20 mouse cellular contexts compared by ENCODE assay signal in genomic region chr14:44986248-44986647, GRCm38 (mm10). TPM values are rescaled to one million over a fixed set of nuclear protein-coding genes. Genes with fewer than 3 reads are reported as not detected.
A peak's percentile ranks its signal among the peaks of the same experiment; 100 is the strongest.
DNase-seq lines count a peak whose midpoint lies in the region; ATAC-seq and TF ChIP-seq lines count a peak whose summit lies in the region.
"Had no signal": no experiment of that assay in that cellular context is flagged by ENCODE, and none has a peak within 500 bp of the region (broad histone marks: within the 10 kb centered on the region; RNA-seq: fewer than 3 reads in every experiment).

No protein-coding gene starts in this region.

- TF ChIP-seq POLR2A in liver, adult 2 months (IDR thresholded peaks at IDR 0.05; ENCODE audit: extremely low read depth, insufficient read depth, low read length) = no peak
- TF ChIP-seq POLR2A in bone marrow macrophage, adult 2 months (IDR thresholded peaks at IDR 0.05; ENCODE audit: borderline replicate concordance, low read depth, low read length) = no peak
- no peak for TF ChIP-seq POLR2A in heart, adult 2 months (IDR thresholded peaks at IDR 0.05; ENCODE audit: insufficient read depth, low read depth, low read length)

- H3K79me2 ChIP-seq in liver, adult 2 months (ENCODE audit: control insufficient read depth, insufficient read depth, low read length) = no peaks in the 10 kb centered on the region
- peaks cover 20% of the 10 kb centered on the region; the same call in 1 of the 2 replicates for H3K79me2 ChIP-seq in macrophage (ENCODE audit: inconsistent target)
- no peaks in the 10 kb centered on the region for H3K79me2 ChIP-seq in heart, adult 2 months (replicated peaks; ENCODE audit: control insufficient read depth, insufficient read depth, low read length)

- no peaks in the 10 kb centered on the region for H3K9me3 ChIP-seq in liver, embryonic 11.5 days (ENCODE audit: control insufficient read depth, low read length)
- H3K9me3 ChIP-seq in forebrain, embryonic 13.5 days (replicated peaks) = no peaks in the 10 kb centered on the region
- H3K9me3 ChIP-seq: embryonic facial prominence, embryonic 10.5 days; forebrain, embryonic 10.5 days; forebrain, embryonic 15.5 days; heart, embryonic 12.5 days; hindbrain, embryonic 15.5 days had no signal

- no peak overlapping the region for H3K4me3 ChIP-seq in liver, adult 2 months (ENCODE audit: insufficient read depth, low read depth, low read length)
- H3K4me3 ChIP-seq in liver, embryonic 11.5 days (ENCODE audit: low read depth, low read length) = no peak overlapping the region
- H3K4me3 ChIP-seq in bone marrow macrophage, adult 2 months (ENCODE audit: insufficient read depth, low read length) = no peak overlapping the region
- no peak overlapping the region for H3K4me3 ChIP-seq in macrophage (ENCODE audit: inconsistent target)
- H3K4me3 ChIP-seq in forebrain, embryonic 13.5 days = no peak overlapping the region
- H3K4me3 ChIP-seq in heart, adult 2 months = no peak overlapping the region
- H3K4me3 ChIP-seq: embryonic facial prominence, embryonic 10.5 days; forebrain, embryonic 10.5 days; forebrain, embryonic 15.5 days; heart, embryonic 12.5 days; hindbrain, embryonic 15.5 days had no signal

- intact Hi-C loops in heart, adult 2 months (cut with DNase I) = no loop called here

- H3K9ac ChIP-seq in liver, adult 2 months (ENCODE audit: low read depth, low read length) = no peak overlapping the region
- no peak overlapping the region for H3K9ac ChIP-seq in liver, embryonic 11.5 days (ENCODE audit: low read depth, low read length)
- H3K9ac ChIP-seq in forebrain, embryonic 13.5 days = no peak overlapping the region
- H3K9ac ChIP-seq in heart, adult 2 months (ENCODE audit: low read depth, low read length) = no peak overlapping the region
- H3K9ac ChIP-seq: forebrain, embryonic 15.5 days; heart, embryonic 12.5 days; hindbrain, embryonic 15.5 days had no signal

- ATAC-seq in liver, embryonic 11.5 days (replicated peaks; ENCODE audit: low FRiP score) = no peak
- ATAC-seq in forebrain, embryonic 13.5 days = no peak
- ATAC-seq: activated CD4-positive, CD25-positive, alpha-beta regulatory T cell, adult 4 months; forebrain, embryonic 15.5 days; Patski had no signal

- no peak overlapping the region for H3K4me2 ChIP-seq in liver, embryonic 11.5 days
- H3K4me2 ChIP-seq in forebrain, embryonic 13.5 days = no peak overlapping the region
- H3K4me2 ChIP-seq: forebrain, embryonic 15.5 days; heart, embryonic 12.5 days; hindbrain, embryonic 15.5 days had no signal

- no peak for TF ChIP-seq EP300 in heart, adult 2 months (IDR thresholded peaks at IDR 0.05; ENCODE audit: insufficient read depth, low read depth, low read length)

- peak; percentile 28 for DNase-seq in liver, adult 2 months (ENCODE audit: extremely low read depth, low read depth, low spot score)
- no peak for DNase-seq in liver, embryonic 11.5 days (ENCODE audit: low spot score)
- DNase-seq in splenic B cell, adult 2 months (ENCODE audit: low read depth, low spot score) = peak; percentile 13
- DNase-seq in heart, adult 2 months = no peak
- DNase-seq: adrenal gland, postnatal 14 days; cerebellum, adult 18-20 months; cerebellum, adult 9-11 months; cerebellum, postnatal 36 days; gastrocnemius, postnatal 36 days had no signal

- no peaks in the 10 kb centered on the region for H3K36me3 ChIP-seq in liver, adult 2 months (ENCODE audit: control insufficient read depth, insufficient read depth, low read length)
- H3K36me3 ChIP-seq in liver, embryonic 11.5 days (ENCODE audit: control insufficient read depth, insufficient read depth, low read length) = no peaks in the 10 kb centered on the region
- H3K36me3 ChIP-seq in macrophage (ENCODE audit: inconsistent target) = no peaks in the 10 kb centered on the region
- H3K36me3 ChIP-seq in splenic B cell, adult 2 months (ENCODE audit: control insufficient read depth, insufficient read depth, low read length, poor library complexity, severe bottlenecking) = no peaks in the 10 kb centered on the region
- H3K36me3 ChIP-seq in forebrain, embryonic 13.5 days (ENCODE audit: poor library complexity, severe bottlenecking) = no peaks in the 10 kb centered on the region
- H3K36me3 ChIP-seq in heart, adult 2 months (ENCODE audit: control insufficient read depth, insufficient read depth, low read length) = no peaks in the 10 kb centered on the region
- H3K36me3 ChIP-seq: embryonic facial prominence, embryonic 10.5 days; forebrain, embryonic 10.5 days; forebrain, embryonic 15.5 days; heart, embryonic 12.5 days; hindbrain, embryonic 15.5 days had no signal

- TF ChIP-seq CTCF in liver, adult 2 months (IDR thresholded peaks at IDR 0.05; ENCODE audit: low read depth, low read length) = no peak
- TF ChIP-seq CTCF in bone marrow macrophage, adult 2 months (IDR thresholded peaks at IDR 0.05; ENCODE audit: low read depth, low read length) = no peak
- TF ChIP-seq CTCF in heart, adult 2 months (IDR thresholded peaks at IDR 0.05) = no peak

- no peak overlapping the region for H3K27ac ChIP-seq in liver, adult 2 months (replicated peaks; ENCODE audit: insufficient read depth, low read depth, low read length)
- H3K27ac ChIP-seq in liver, embryonic 11.5 days (ENCODE audit: low read depth, low read length) = no peak overlapping the region
- H3K27ac ChIP-seq in bone marrow macrophage, adult 2 months (ENCODE audit: insufficient read depth, low read depth, low read length) = peak overlapping the region; percentile 77
- peak overlapping the region; percentile 83 for H3K27ac ChIP-seq in macrophage
- H3K27ac ChIP-seq in forebrain, embryonic 13.5 days = no peak overlapping the region
- no peak overlapping the region for H3K27ac ChIP-seq in heart, adult 2 months
- H3K27ac ChIP-seq: embryonic facial prominence, embryonic 10.5 days; forebrain, embryonic 10.5 days; forebrain, embryonic 15.5 days; hindbrain, embryonic 15.5 days had no signal

- no peaks in the 10 kb centered on the region for H3K4me1 ChIP-seq in liver, adult 2 months (ENCODE audit: control insufficient read depth, insufficient read depth, low read length)
- H3K4me1 ChIP-seq in liver, embryonic 11.5 days (replicated peaks; ENCODE audit: control insufficient read depth, insufficient read depth, low read length) = peaks cover 2% of the 10 kb centered on the region; the same call in 1 of the 2 replicates
- peaks cover 40% of the 10 kb centered on the region for H3K4me1 ChIP-seq in bone marrow macrophage, adult 2 months (ENCODE audit: control insufficient read depth, insufficient read depth, low read length)
- H3K4me1 ChIP-seq in forebrain, embryonic 13.5 days = peaks cover 13% of the 10 kb centered on the region
- no peaks in the 10 kb centered on the region for H3K4me1 ChIP-seq in heart, adult 2 months (ENCODE audit: control insufficient read depth, insufficient read depth, low read length)

- peaks cover 7% of the 10 kb centered on the region for H3K27me3 ChIP-seq in liver, adult 2 months (ENCODE audit: control insufficient read depth, insufficient read depth, low read length)
- H3K27me3 ChIP-seq in liver, embryonic 11.5 days (replicated peaks; ENCODE audit: control insufficient read depth, insufficient read depth, low read length) = peaks cover 7% of the 10 kb centered on the region
- H3K27me3 ChIP-seq in splenic B cell, adult 2 months (ENCODE audit: control insufficient read depth, insufficient read depth, low read length, poor library complexity, severe bottlenecking) = no peaks in the 10 kb centered on the region
- peaks cover 25% of the 10 kb centered on the region for H3K27me3 ChIP-seq in forebrain, embryonic 13.5 days
- peaks cover 9% of the 10 kb centered on the region; the same call in 1 of the 2 replicates for H3K27me3 ChIP-seq in heart, adult 2 months (ENCODE audit: control insufficient read depth, insufficient read depth, low read length)
- H3K27me3 ChIP-seq: CH12.LX had no signal

RNA-seq across cellular contexts. Expression of gene Ptger2, which starts 1.7 kb away (rescaled TPM):
- 1.0 and 1.2 TPM in 2 replicates for total RNA-seq in liver, adult 2 months (2014; rRNA removed)
- 0.93 and 1.1 TPM in 2 replicates for polyA plus RNA-seq in liver, adult 2 months (2012; rRNA removed)
- polyA plus RNA-seq in liver, embryonic 11.5 days (2014; fragmentation: Nextera tagmentation; extraction: Ambion mirVana) = 0.04 and 0.43 TPM in 2 replicates
- 6.1 and 8.4 TPM in 2 replicates for polyA plus RNA-seq in bone marrow macrophage, adult 2 months (2012; ENCODE audit: insufficient read depth, insufficient read length, missing spikeins)
- total RNA-seq in macrophage (2018; cell fraction: chromatin; rRNA removed) = 10 to 100 TPM in 15 of 26 experiments, 1 to 10 TPM in 11; 1.9 to 32.8 (median 11.7) TPM
- total RNA-seq in macrophage (2018; cell fraction: cytosol; rRNA removed) = 1 to 10 TPM; 1.6 to 6.0 (median 3.3) TPM
- total RNA-seq in macrophage (2018; cell fraction: nucleus; rRNA removed) = 10 to 100 TPM in 20 of 26 experiments, 1 to 10 TPM in 6; 3.7 to 62.5 (median 16.6) TPM
- 2.1 to 3.0 TPM (median 2.4 TPM) in 3 replicates for polyA plus RNA-seq in macrophage (2018)
- polyA plus RNA-seq in forebrain, embryonic 13.5 days (2015; fragmentation: Nextera tagmentation; extraction: Ambion mirVana) = 0.05 and 0.25 TPM in 2 replicates
- under 1 TPM; 0.13 to 0.20 TPM for total RNA-seq in heart, adult 2 months (2021)
- polyA plus RNA-seq in heart, adult 2 months (2012; rRNA removed) = 0.15 and 0.51 TPM in 2 replicates
- total RNA-seq: CH12.LX had no signal
- polyA plus RNA-seq: forebrain, embryonic 10.5 days had no signal

Comparison
In these comparisons a context has a peak if more than half of its experiments do, and no peak if none do; other contexts are left out.
1. DNase-seq: peak in liver, adult 2 months (single experiment) and splenic B cell, adult 2 months (single experiment); none in liver, embryonic 11.5 days (single experiment) and heart, adult 2 months (0 of 2).
2. H3K27ac ChIP-seq: peak in bone marrow macrophage, adult 2 months (single experiment) and macrophage (single experiment); none in liver, adult 2 months (single experiment), liver, embryonic 11.5 days (single experiment), forebrain, embryonic 13.5 days (single experiment) and heart, adult 2 months (single experiment).